Mouse (Mus musculus): ENCODE results near the gene Vsig10.

GRCm38 (mm10) chr5:117337999-117338398 is 19.1 kb downstream of the Vsig10 start:
- no peak for TF ChIP-seq GATA1 (IDR thresholded peaks at IDR 0.05; ENCODE audit: borderline replicate concordance, low read length)
- no peak for TF ChIP-seq TAL1 (conservative IDR thresholded peaks at IDR 0.05; ENCODE audit: low read depth, low read length)

Measured in G1E (cell line).